Mouse (Mus musculus) lung, embryonic 15.5 days (tissue): ENCODE measurements around the gene Lpo. TPM values are rescaled to one million over a fixed set of nuclear protein-coding genes. Genes with fewer than 3 reads are reported as not detected.

Experiments used
- ATAC-seq: fragments of 200-750 bp; cut with Nextera tagmentation; 2 replicates; pipeline ENCODE4 v1.8.0; 2017; ENCODE audit warnings: moderate number of reproducible peaks, borderline replicate concordance; ENCODE audit not compliant: low FRiP score, low TSS enrichment; ENCODE audit errors: extremely low read depth
- H3K27ac ChIP-seq: fragments of 300-500 bp; sonication (generic); 2 replicates; pipeline ENCODE4 v1.5.1; 2015; ENCODE audit warnings: moderate library complexity, mild to moderate bottlenecking, inconsistent platforms
- H3K27me3 ChIP-seq: fragments of 300-500 bp; sonication (generic); 2 replicates; pipeline ENCODE4 v1.6.1; 2015; ENCODE audit warnings: inconsistent platforms
- H3K36me3 ChIP-seq: fragments of 300-500 bp; sonication (generic); 2 replicates; pipeline ENCODE4 v1.6.1; 2015; ENCODE audit warnings: inconsistent platforms
- H3K4me1 ChIP-seq: fragments of 300-500 bp; sonication (generic); 2 replicates; pipeline ENCODE4 v1.6.1; 2015; ENCODE audit warnings: inconsistent platforms
- H3K4me2 ChIP-seq: fragments of 300-500 bp; sonication (generic); 2 replicates; pipeline ENCODE4 v1.6.1; 2015; ENCODE audit warnings: inconsistent platforms, mild to moderate bottlenecking, moderate library complexity
- H3K4me3 ChIP-seq: fragments of 300-500 bp; sonication (generic); 2 replicates; pipeline ENCODE4 v1.5.1; 2015; ENCODE audit warnings: mild to moderate bottlenecking, inconsistent platforms
- H3K9ac ChIP-seq: fragments of 300-500 bp; sonication (generic); 2 replicates; pipeline ENCODE4 v1.6.1; 2015; ENCODE audit warnings: inconsistent platforms
- H3K9me3 ChIP-seq: fragments of 300-500 bp; sonication (generic); 2 replicates; pipeline ENCODE4 v1.6.1; 2016; ENCODE audit warnings: inconsistent platforms
- WGBS: fragments of 180-500 bp; shearing (Covaris S2); methylation state at CpG from one replicate; pipeline ENCODE4 v1.1.7; 2015; 5-methylcytosine and 5-hydroxymethylcytosine counted together
- polyA plus RNA-seq: library from polyadenylated mRNA; unstranded; fragments of >200 nt; fragmentation: Nextera tagmentation; extraction: Ambion mirVana; gene quantifications from 2 replicates; pipeline ENCODE4 v1.2.1, GENCODE M21; 2015

Gene Lpo
- polyA plus RNA-seq, 1 experiment from 2014 or later = 0.31 TPM

- no peaks in the 10 kb centered on the region for H3K36me3 ChIP-seq
- no peak for ATAC-seq
- H3K4me2 ChIP-seq = no peak overlapping the region
- H3K4me1 ChIP-seq = no peaks in the 10 kb centered on the region
- no peak overlapping the region for H3K9ac ChIP-seq
- no peaks in the 10 kb centered on the region for H3K27me3 ChIP-seq
- H3K4me3 ChIP-seq = no peak overlapping the region
- 78% methylated on average over 22 of the region's 22 CpGs for WGBS
- H3K27ac ChIP-seq = no peak overlapping the region
- no peaks in the 10 kb centered on the region for H3K9me3 ChIP-seq
Observed at GRCm38 (mm10) chr11:87801711-87802275, 26.3 kb downstream of the Lpo start.

DNA sequence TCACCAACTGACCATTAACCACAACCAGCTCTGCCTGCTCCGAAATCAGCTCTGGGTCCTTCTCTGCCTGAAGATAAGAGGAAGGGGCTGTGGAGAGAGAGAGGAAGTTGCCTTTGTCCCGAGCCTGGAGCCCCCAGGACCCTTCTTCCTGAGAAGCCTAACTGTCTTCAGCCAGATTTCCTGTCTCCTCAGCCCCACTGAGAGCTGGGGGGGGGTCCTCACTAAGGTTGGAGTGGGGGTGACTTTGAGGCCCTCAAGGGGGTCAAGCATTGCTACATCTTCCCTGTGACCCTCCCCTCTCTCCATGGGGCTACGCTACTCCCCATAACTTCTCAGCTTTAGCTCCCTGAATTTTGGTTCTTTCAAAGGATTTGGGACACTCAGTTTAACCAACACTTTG, 34.6 kb downstream of the Lpo start, which contains the start of gene Mpo:
Mpo (plus strand) TSS at position 122 of the 400 bp plus-strand sequence.
- ATAC-seq = no peak
- Histone ChIP-seq H3K27ac (no peak within 1 kb of the TSS), H3K9ac (no peak within 1 kb of the TSS), H3K9me3 (no peaks in the 10 kb centered on the region), H3K4me2 (no peak within 1 kb of the TSS), H3K4me1 (no peaks in the 10 kb centered on the region), H3K4me3 (no peak within 1 kb of the TSS), H3K36me3 (no peaks in the 10 kb centered on the region), H3K27me3 (no peaks in the 10 kb centered on the region)
- 47% methylated on average over 3 of the region's 3 CpGs for WGBS

DNA sequence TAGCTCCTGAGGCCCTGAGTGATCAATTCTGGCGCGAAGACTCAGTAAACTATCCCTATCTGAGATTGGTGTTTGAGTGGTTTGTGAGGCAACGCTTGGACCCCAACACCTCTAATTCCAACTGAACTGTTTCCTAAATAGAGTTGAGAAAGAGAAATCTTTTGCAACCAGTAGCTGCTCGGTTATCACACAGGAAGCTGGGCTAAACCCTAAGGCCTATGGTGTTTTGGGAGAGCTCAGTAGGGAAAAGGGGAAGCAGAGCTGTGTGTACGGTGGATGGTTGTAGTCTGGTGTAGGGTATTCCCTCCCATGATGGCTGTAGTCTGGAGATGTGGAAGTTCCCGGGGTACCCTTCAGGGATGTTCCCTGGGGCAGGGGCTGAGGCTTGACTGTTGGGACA, 38.0 kb downstream of the Lpo start:
- H3K4me3 ChIP-seq = no peak overlapping the region
- H3K9me3 ChIP-seq = no peaks in the 10 kb centered on the region
- no peak overlapping the region for H3K4me2 ChIP-seq
- 81% methylated on average over 6 of the region's 6 CpGs for WGBS
- H3K9ac ChIP-seq = no peak overlapping the region
- H3K27ac ChIP-seq = no peak overlapping the region
- no peaks in the 10 kb centered on the region for H3K4me1 ChIP-seq
- H3K36me3 ChIP-seq = no peaks in the 10 kb centered on the region
- H3K27me3 ChIP-seq = no peaks in the 10 kb centered on the region
- no peak for ATAC-seq

DNA sequence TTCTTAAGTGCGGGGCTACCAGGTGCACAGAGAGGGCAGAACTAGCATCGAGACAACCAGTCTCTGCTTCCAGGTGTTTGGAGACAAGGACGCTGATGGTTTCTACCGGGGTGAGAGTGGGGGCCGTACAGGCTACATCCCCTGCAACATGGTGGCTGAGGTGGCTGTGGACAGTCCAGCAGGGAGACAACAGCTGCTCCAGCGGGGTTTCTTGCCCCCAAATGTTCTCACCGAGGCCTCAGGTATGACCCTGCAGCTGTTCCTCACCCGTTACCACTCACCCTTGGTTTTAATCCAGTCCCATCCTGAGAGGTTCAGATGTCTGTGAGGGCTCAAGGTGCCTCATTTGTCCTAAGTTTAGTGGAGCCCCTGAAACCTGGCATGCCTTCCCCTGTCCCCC, 48.0 kb downstream of the Lpo start:
- no peak overlapping the region for H3K4me3 ChIP-seq
- H3K9ac ChIP-seq = no peak overlapping the region
- H3K36me3 ChIP-seq = no peaks in the 10 kb centered on the region
- H3K27me3 ChIP-seq = no peaks in the 10 kb centered on the region
- no peak overlapping the region for H3K4me2 ChIP-seq
- no peak for ATAC-seq
- no peak overlapping the region for H3K27ac ChIP-seq
- H3K4me1 ChIP-seq = peaks cover 12% of the 10 kb centered on the region
- H3K9me3 ChIP-seq = no peaks in the 10 kb centered on the region
- WGBS = 66% methylated on average over 8 of the region's 8 CpGs

GRCm38 (mm10) chr11:87779392-87779791, 48.7 kb downstream of the Lpo start:
- Histone ChIP-seq H3K36me3 (no peaks in the 10 kb centered on the region), H3K27ac (no peak overlapping the region), H3K4me1 (peaks cover 12% of the 10 kb centered on the region), H3K9me3 (no peaks in the 10 kb centered on the region), H3K27me3 (no peaks in the 10 kb centered on the region), H3K4me3 (no peak overlapping the region), H3K4me2 (no peak overlapping the region), H3K9ac (no peak overlapping the region)
- ATAC-seq = no peak
- WGBS = 75% methylated on average over 4 of the region's 4 CpGs

GRCm38 (mm10) chr11:87778915-87779314, 49.2 kb downstream of the Lpo start:
- Histone ChIP-seq H3K27ac (no peak overlapping the region), H3K4me3 (peak overlapping the region; percentile 35), H3K4me1 (peaks cover 12% of the 10 kb centered on the region), H3K36me3 (no peaks in the 10 kb centered on the region), H3K9ac (no peak overlapping the region), H3K9me3 (no peaks in the 10 kb centered on the region), H3K27me3 (no peaks in the 10 kb centered on the region), H3K4me2 (peak overlapping the region; percentile 68)
- ATAC-seq = peak; percentile 17; the same call in 1 of the 2 replicates
- WGBS = 36% methylated on average over 12 of the region's 12 CpGs

DNA sequence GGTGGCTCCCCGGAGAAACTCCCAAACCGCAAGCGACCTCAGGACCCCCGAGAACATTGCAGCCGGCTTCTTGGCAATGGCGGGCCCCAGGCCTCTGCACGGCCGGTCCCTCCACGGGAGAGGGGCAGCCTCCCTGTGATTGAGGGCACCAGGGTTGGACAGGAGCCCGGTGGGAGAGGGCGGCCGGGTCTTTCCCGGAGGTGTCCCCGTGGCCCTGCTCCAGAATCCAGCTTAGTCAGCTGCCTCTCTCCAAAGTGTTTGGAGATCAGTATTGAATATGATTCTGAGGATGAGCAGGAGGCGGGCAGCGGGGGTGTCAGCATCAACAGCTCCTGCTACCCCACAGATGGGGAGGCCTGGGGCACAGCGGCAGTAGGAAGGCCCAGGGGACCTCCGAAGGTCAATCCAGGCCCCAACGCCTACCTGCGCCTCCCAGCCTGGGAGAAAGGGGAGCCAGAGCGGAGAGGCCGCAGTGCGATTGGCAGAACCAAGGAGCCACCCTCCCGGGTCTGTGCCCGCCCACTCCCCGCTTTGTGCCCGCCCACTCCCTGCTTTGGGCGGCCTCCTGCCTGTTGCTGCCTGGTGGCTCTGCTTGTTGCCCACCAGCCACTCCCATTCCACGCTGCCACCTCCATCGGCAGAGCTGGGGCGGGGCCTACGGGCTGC, 49.9 kb downstream of the Lpo start:
- peak; percentile 88 for ATAC-seq
- Histone ChIP-seq H3K9ac (peak overlapping the region; percentile 30), H3K4me2 (peak overlapping the region; percentile 68), H3K4me1 (peaks cover 12% of the 10 kb centered on the region), H3K27ac (no peak overlapping the region), H3K4me3 (peak overlapping the region; percentile 35), H3K9me3 (no peaks in the 10 kb centered on the region), H3K27me3 (no peaks in the 10 kb centered on the region), H3K36me3 (no peaks in the 10 kb centered on the region)
- WGBS = 5% methylated on average over 32 of the region's 32 CpGs

- Histone ChIP-seq H3K27ac (no peak overlapping the region), H3K27me3 (no peaks in the 10 kb centered on the region), H3K4me2 (no peak overlapping the region), H3K9ac (no peak overlapping the region), H3K36me3 (no peaks in the 10 kb centered on the region), H3K4me3 (no peak overlapping the region), H3K9me3 (no peaks in the 10 kb centered on the region), H3K4me1 (no peaks in the 10 kb centered on the region)
- no peak for ATAC-seq
- WGBS = 78% methylated on average over 3 of the region's 3 CpGs
Observed at GRCm38 (mm10) chr11:87772354-87772753, 55.7 kb downstream of the Lpo start.

DNA sequence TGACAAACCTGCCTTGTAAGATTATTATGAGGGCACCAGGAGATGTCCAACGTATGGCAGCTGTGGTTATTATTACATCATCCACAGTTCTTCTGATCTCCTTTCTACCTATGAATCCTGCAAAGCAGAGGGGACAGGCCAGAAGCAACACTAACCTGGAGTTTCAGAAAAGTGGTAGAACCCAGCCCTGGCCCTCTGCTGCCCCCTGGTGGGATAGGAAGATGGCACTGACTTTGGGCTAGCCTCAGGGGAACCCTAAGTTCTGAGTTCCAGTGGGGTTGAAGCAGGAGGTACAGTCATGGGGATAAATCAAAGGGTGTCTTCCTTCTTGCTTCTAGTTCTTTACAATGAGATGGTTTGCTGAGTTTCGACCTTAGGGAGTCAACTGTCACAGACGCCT, 57.1 kb downstream of the Lpo start:
- H3K4me1 ChIP-seq = no peaks in the 10 kb centered on the region
- WGBS = 46% methylated on average over 3 of the region's 3 CpGs
- H3K27me3 ChIP-seq = peaks cover 11% of the 10 kb centered on the region
- no peaks in the 10 kb centered on the region for H3K36me3 ChIP-seq
- no peak overlapping the region for H3K4me2 ChIP-seq
- no peak overlapping the region for H3K9ac ChIP-seq
- no peak for ATAC-seq
- H3K27ac ChIP-seq = no peak overlapping the region
- H3K9me3 ChIP-seq = no peaks in the 10 kb centered on the region
- no peak overlapping the region for H3K4me3 ChIP-seq

- 83% methylated on average over 2 of the region's 4 CpGs for WGBS
- Histone ChIP-seq H3K4me2 (no peak overlapping the region), H3K4me3 (no peak overlapping the region), H3K36me3 (no peaks in the 10 kb centered on the region), H3K9ac (no peak overlapping the region), H3K9me3 (no peaks in the 10 kb centered on the region), H3K4me1 (0 out of 2 replicates have a peak, but pooled peaks cover 6% of the 10 kb centered on the region), H3K27ac (no peak overlapping the region), H3K27me3 (peaks cover 33% of the 10 kb centered on the region)
- ATAC-seq = no peak
Observed at GRCm38 (mm10) chr11:87768745-87769144, 59.3 kb downstream of the Lpo start.

DNA sequence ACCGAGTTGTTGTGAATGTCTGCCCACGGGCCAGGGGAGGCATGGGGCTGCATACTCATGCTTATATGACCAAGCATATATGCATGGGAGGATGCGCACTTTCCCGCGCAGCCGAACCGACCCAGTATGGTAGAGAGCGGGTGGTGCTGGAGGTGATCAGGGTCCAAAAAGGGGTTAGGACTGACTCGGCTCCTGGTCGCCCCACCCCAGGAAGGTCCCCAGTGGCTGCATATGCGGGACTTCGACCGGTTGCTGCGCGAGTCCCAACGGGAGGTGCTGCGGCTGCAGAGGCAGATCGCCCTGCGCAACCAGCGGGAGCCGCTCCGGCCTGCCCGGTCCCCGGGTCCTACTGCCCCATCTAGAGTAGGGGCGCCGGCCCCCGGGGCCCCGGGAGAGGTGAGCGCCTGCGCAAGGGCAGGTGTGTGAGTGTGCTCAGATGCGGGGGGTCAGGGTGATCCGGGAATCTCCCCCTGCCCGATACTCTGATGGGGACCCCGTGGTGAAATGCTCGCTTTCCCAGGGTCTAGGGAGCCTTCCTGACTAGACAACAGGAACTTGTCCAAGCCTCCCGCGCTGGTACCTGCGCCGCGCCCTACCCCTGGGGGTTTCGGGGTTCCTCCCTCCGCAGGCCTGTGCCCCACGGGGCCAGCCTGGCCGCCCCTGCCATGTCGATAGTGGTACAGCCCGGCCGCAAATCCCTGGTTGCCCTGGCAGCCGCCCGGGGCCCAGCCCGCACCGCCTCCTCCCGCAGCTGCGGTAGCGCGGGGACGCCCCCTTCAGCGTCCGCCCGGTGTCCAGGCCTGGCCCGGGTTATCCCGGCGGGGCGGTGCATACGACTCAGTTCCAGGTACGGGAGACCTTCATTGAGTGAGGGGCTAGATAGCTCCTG, 63.9 kb downstream of the Lpo start:
- H3K4me1 ChIP-seq = 0 out of 2 replicates have a peak, but pooled peaks cover 11% of the 10 kb centered on the region
- H3K9ac ChIP-seq = peak overlapping the region; percentile 47
- peak overlapping the region; percentile 93 for H3K4me2 ChIP-seq
- H3K4me3 ChIP-seq = peak overlapping the region; percentile 48
- H3K27me3 ChIP-seq = peaks cover 78% of the 10 kb centered on the region
- WGBS = under 1% methylated on average over 64 of the region's 65 CpGs
- peak; percentile 12; the same call in 1 of the 2 replicates for ATAC-seq
- no peaks in the 10 kb centered on the region for H3K9me3 ChIP-seq
- H3K27ac ChIP-seq = no peak overlapping the region
- no peaks in the 10 kb centered on the region for H3K36me3 ChIP-seq
